Comparison of ENCODE assay signal across 13 mouse cellular contexts in the genomic region with DNA sequence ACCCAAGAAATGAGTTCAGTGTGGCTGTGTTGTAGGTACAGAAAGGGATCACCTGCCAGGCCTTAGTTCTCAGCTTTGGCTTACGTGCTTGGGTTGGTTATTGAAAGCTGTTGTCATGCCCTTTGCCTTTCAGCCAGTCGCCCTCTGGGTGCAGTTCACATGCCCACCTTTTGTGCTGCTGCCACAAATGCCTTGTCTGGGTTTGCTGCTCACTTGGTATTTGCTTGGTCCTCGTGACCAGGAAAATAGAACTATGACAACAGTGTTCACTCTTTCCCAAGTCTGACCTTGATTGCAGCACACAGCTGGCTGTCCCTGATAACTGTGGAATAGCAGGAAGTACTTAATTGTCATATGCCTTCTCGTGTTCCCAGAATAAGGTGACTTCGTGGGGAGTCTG. TPM values are rescaled to one million over a fixed set of nuclear protein-coding genes. Genes with fewer than 3 reads are reported as not detected.
DNase-seq lines count a peak whose midpoint lies in the region; ATAC-seq and TF ChIP-seq lines count a peak whose summit lies in the region.
"Had no signal": no experiment of that assay in that cellular context is flagged by ENCODE, and none has a peak within 500 bp of the region (broad histone marks: within the 10 kb centered on the region; RNA-seq: fewer than 3 reads in every experiment).

No protein-coding gene starts in this region.

- ATAC-seq in kidney, embryonic 14.5 days (ENCODE audit: low FRiP score, low TSS enrichment), result no peak
- ATAC-seq in heart, embryonic 13.5 days (ENCODE audit: extremely low read depth, insufficient number of reproducible peaks, low FRiP score, low TSS enrichment), result no peak
- no peak for ATAC-seq in monocyte, adult 5-6 weeks (replicated peaks; ENCODE audit: insufficient number of reproducible peaks, low FRiP score, low TSS enrichment, poor library complexity, severe bottlenecking)
- ATAC-seq: forebrain, postnatal 0 days; inflammation-experienced regulatory T-cells, adult 6 months had no signal

- H3K27ac ChIP-seq in kidney, adult 2 months (ENCODE audit: insufficient read depth, low read depth, low read length), result peak overlapping the region; percentile 83
- H3K27ac ChIP-seq in kidney, embryonic 14.5 days (ENCODE audit: low read depth, low read length), result no peak overlapping the region
- H3K27ac ChIP-seq in heart, embryonic 13.5 days (replicated peaks), result peak overlapping the region; percentile 74
- H3K27ac ChIP-seq: liver, embryonic 13.5 days had no signal

- 42% methylated on average over 5 of the region's 5 CpGs for WGBS in kidney, adult 2 months
- 85% methylated on average over 5 of the region's 5 CpGs for WGBS in kidney, embryonic 14.5 days
- 65% methylated on average over 5 of the region's 5 CpGs for WGBS in heart, embryonic 13.5 days

- DNase-seq in kidney, adult 2 months, result peak; percentile 73
- peak; percentile 60 for DNase-seq in adrenal gland, postnatal 14 days
- peak; percentile 53 for DNase-seq in kidney, adult 9 months
- no peak for DNase-seq in frontal cortex, postnatal 36 days (ENCODE audit: low spot score in 2 of 2)
- DNase-seq: cerebellum, postnatal 14 days; forebrain, postnatal 0 days; liver, embryonic 13.5 days; retina, postnatal 1 day had no signal

- no peak overlapping the region for H3K9ac ChIP-seq in kidney, embryonic 14.5 days (ENCODE audit: low read depth, low read length)
- peak overlapping the region; percentile 11; the same call in 1 of the 2 replicates for H3K9ac ChIP-seq in heart, embryonic 13.5 days
- H3K9ac ChIP-seq: forebrain, postnatal 0 days; liver, embryonic 13.5 days had no signal

- no peak overlapping the region for H3K4me2 ChIP-seq in kidney, embryonic 14.5 days (replicated peaks; ENCODE audit: low read depth, low read length)
- no peak overlapping the region for H3K4me2 ChIP-seq in heart, embryonic 13.5 days
- H3K4me2 ChIP-seq: liver, embryonic 13.5 days; midbrain, embryonic 11.5 days had no signal

- H3K4me1 ChIP-seq in kidney, adult 2 months (ENCODE audit: control insufficient read depth, insufficient read depth, low read length), result 0 out of 2 replicates have a peak, but pooled peaks cover 2% of the 10 kb centered on the region
- no peaks in the 10 kb centered on the region for H3K4me1 ChIP-seq in kidney, embryonic 14.5 days (ENCODE audit: control insufficient read depth, insufficient read depth, low read length)
- peaks cover 35% of the 10 kb centered on the region for H3K4me1 ChIP-seq in heart, embryonic 13.5 days

- no peaks in the 10 kb centered on the region for H3K9me3 ChIP-seq in kidney, embryonic 14.5 days (ENCODE audit: control insufficient read depth, low read length)
- no peaks in the 10 kb centered on the region for H3K9me3 ChIP-seq in heart, embryonic 13.5 days
- H3K9me3 ChIP-seq: liver, embryonic 13.5 days had no signal

- H3K4me3 ChIP-seq in kidney, adult 2 months (ENCODE audit: insufficient read depth, low read depth, low read length), result no peak overlapping the region
- H3K4me3 ChIP-seq in kidney, embryonic 14.5 days (ENCODE audit: low read length), result no peak overlapping the region
- H3K4me3 ChIP-seq in heart, embryonic 13.5 days, result no peak overlapping the region
- H3K4me3 ChIP-seq: liver, embryonic 13.5 days had no signal

- no peaks in the 10 kb centered on the region for H3K27me3 ChIP-seq in kidney, adult 2 months (replicated peaks; ENCODE audit: control insufficient read depth, insufficient read depth, low read length)
- H3K27me3 ChIP-seq in kidney, embryonic 14.5 days (ENCODE audit: control insufficient read depth, insufficient read depth, low read length), result no peaks in the 10 kb centered on the region
- H3K27me3 ChIP-seq in heart, embryonic 13.5 days (replicated peaks), result no peaks in the 10 kb centered on the region
- H3K27me3 ChIP-seq: liver, embryonic 13.5 days had no signal

- TF ChIP-seq CTCF in kidney, adult 2 months (conservative IDR thresholded peaks at IDR 0.05; ENCODE audit: insufficient read depth, insufficient read length, low read depth, low read length), result no peak

- TF ChIP-seq POLR2A in kidney, adult 2 months (IDR thresholded peaks at IDR 0.05; ENCODE audit: low read depth, low read length), result no peak

- H3K36me3 ChIP-seq in kidney, adult 2 months (ENCODE audit: control insufficient read depth, insufficient read depth, low read length), result peaks cover 34% of the 10 kb centered on the region
- H3K36me3 ChIP-seq in kidney, embryonic 14.5 days (ENCODE audit: control insufficient read depth, insufficient read depth, low read length), result peaks cover 93% of the 10 kb centered on the region
- peaks cover 99% of the 10 kb centered on the region for H3K36me3 ChIP-seq in heart, embryonic 13.5 days

RNA-seq across cellular contexts. Expression of a gene that starts 11.6 kb away (rescaled TPM):
- polyA plus RNA-seq in kidney, adult 2 months (2012; rRNA removed), result 21.7 and 24.8 TPM in 2 replicates
- 7.5 and 9.4 TPM in 2 replicates for polyA plus RNA-seq in kidney, embryonic 14.5 days (2014; fragmentation: Nextera tagmentation; extraction: Ambion mirVana)
- 63.9 and 65.6 TPM in 2 replicates for total RNA-seq in adrenal gland, postnatal 14 days (2021)
- 4.2 and 4.8 TPM in 2 replicates for polyA plus RNA-seq in heart, embryonic 13.5 days (2015; fragmentation: Nextera tagmentation; extraction: Ambion mirVana)
- total RNA-seq in monocyte, adult 5-6 weeks (2017), result 22.1 to 45.4 TPM (median 25.4 TPM) in 3 replicates

Comparison
In these comparisons a context has a peak if more than half of its experiments do, and no peak if none do; other contexts are left out.
1. DNase-seq: peak in kidney, adult 2 months (single experiment), adrenal gland, postnatal 14 days (single experiment) and kidney, adult 9 months (single experiment); none in frontal cortex, postnatal 36 days (0 of 2).